Mouse (Mus musculus) urinary bladder, postnatal 14 days (tissue): ENCODE data around the gene Ap5b1.

Source experiments
- DNase-seq: peaks from one replicate; pipeline ENCODE4 v3.0.0; 2021; ENCODE audit warnings: low spot score

The Ap5b1 gene

DNA sequence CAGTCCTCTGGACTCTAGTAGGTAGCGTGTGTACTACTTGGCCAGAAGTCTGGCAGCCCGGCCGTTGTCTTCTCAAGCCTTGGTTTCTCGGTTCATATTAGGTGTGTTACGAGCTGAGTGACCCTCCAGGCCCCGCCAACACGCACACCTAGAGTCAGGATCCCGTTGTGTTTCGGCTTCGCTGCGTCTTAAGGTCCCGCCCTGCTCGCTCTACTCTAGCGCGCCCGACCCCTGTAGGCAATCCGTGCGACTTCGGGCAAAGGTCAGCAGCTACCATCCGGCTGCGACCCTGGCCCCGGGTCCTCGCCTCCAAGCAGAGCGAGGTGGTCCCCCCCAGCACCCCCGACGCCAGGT is 668 bp upstream of the Ap5b1 start:
- peak; percentile 31 for DNase-seq

DNA sequence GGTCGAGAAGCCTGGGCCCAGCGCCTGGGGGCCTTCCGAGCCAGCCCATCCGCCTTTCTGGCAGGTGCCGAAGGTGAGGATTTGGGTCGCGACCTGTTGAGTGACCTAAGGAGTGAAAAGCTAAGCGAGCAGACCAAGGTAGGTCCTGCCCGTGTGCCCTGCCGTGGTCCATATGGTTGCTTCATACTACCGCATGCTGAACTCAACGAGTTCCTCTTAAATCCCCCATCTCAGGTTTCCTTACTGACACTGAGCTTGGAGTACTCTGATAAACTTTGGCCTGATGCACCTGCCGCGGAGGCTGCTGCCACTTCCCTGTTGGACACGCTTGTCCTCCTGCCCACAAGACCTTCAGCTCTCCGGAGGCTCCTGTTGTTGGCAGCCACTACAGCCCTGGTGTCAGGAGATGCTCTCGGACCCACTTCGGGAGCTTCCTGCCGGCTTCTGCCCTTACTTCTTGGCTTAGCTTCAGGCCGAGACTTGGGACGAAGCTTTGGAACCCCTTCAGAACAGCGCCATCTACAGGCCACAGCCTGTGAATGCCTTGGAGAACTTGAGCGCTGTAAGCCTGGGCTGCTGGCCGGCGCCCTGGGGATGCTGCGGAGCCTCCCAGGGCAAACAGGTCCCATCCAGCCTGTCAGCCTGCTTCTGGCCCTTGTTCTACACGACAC is 780 bp downstream of the Ap5b1 start:
- DNase-seq, result peak; percentile 85

- DNase-seq, result no peak
Observed at GRCm38 (mm10) chr19:5569521-5569920, 1.7 kb downstream of the Ap5b1 start.

GRCm38 (mm10) chr19:5570353-5571246 is 2.8 kb downstream of the Ap5b1 start:
- DNase-seq, result no peak

DNA sequence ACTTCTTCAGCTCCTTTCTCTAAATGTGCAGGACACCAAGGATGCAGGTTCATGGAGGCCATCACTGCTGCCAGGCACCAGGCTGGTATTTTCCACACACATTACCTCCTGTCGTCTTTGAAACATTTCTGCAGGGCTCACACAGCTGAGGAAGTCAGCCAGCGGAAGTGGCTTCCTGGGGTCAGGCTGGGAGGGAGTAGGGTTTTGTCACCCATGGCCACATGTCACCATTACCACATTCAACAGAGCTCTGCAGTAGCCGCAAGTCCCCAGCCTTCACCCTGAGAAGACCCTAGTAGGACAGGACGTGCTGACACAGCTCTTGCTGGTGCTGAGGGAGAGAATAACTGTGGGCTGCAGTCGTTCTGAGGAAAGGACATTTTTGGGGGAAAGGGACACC is 4.0 kb downstream of the Ap5b1 start:
- no peak for DNase-seq

DNA sequence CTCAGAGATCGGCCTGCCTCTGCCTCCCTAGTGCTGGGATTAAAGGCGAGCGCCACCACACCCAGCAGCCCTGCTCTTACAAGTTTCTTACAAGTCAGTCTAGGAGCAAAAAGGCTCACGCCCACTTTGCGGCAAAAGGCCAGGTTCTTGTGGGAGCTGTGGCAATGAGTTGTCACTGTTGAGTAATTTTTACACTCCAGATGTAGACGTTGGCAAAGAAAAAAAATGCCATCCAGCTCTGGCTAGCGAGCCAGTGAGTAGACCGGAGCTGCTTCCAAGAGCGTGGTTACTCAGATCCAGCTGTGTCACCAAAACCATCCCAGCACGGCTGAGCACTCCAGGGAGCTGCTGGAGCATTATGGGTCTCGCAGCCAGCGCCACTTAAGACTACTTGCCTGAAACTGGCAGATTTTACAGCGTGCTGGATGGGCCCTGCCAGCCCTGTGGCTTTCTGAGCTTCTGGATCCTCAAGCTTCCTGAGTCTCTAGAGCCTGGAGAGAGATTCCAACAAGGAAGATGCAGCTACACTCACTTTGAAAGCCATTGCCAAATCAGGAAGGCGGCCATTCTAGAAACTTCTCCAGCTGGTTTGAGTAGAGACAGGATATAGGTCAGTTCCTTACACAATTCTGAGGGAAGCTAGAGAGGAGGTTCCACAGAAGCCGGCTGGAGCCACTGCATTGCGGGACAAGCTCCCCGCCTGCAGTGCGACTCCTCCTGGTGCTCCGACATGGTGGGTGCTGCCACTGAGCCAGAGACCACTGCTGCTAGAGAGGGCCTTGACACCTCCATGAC is 4.7 kb downstream of the Ap5b1 start:
- DNase-seq, result no peak

DNA sequence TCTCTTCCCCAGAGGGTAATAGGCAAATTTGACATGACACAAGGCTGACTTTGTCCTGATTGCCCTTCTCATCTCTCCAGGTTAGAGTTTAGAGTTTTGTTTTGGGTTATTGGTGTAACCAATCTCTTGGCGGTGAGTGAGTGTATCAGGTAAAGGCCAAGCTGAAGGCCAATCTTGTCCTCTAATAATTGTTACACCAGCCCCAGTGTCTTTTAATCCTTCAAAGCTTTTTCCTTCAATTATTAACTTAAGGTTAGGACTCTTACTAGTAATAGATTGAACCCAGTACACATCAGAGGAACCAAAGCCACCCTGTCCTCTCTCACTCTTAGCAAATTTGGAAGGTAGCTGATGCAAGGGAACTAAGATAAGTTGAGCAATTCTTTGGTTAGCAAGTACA is 7.5 kb downstream of the Ap5b1 start:
- no peak for DNase-seq

GRCm38 (mm10) chr19:5579971-5580370 is 12.1 kb downstream of the Ap5b1 start:
- no peak for DNase-seq

DNA sequence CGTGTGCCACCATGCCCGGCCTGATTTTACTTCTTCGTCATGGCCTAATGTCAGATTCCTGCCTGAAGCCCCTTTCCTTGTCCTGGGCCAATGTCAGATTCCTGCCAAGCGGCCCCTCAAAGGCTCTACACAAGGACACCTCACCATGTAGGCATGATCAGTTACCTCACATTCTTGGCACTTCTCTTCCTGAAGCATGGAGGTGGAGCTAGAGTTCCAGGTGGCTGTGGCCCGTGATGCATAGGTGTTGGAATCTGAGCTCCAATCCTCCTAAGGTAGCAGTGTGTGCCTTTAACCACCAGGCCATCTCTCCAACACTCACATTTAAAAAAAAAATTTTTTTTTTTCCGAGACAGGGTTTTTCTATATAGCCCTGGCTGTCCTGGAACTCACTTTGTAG is 13.0 kb downstream of the Ap5b1 start:
- DNase-seq, result no peak

DNA sequence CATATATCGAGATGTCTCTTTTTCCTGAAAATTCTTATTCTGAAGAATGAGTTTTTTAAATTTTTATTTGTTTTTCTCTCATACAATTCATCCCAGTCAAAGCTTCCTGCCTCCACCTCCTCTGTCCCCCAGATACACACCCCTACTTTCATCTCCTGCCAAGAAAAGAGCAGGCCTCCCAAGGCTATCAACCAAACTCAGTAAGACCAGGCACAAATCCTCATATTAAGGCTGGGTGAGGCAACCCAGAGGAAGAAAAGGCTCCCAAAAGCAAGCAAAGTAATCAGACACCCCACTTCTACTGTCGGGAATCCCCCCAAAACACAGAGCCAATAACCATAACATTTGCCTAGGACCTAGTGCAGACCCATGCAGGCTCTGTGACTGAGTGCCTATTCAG is 14.2 kb downstream of the Ap5b1 start:
- no peak for DNase-seq

GRCm38 (mm10) chr19:5589159-5589558 is 21.3 kb downstream of the Ap5b1 start:
- no peak for DNase-seq

DNA sequence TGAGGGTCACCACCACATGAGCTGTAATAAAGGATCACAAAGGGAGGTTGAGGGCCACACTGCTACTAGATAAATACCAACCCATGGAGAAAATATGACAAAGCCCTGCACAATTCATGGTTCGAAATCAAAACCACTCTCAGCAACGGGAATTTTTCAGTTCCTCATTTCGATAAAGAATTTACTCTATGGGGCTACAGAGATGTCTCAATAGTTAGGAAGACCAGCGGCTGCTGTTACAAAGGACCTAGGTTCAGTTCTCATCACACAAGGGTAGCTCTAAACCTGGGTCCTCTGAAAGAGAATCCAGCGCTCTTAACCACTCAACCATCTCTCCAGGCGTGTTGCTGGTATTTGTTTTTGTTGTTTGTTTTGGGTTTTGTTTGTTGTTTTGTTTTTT is 24.1 kb downstream of the Ap5b1 start:
- DNase-seq, result no peak

DNA sequence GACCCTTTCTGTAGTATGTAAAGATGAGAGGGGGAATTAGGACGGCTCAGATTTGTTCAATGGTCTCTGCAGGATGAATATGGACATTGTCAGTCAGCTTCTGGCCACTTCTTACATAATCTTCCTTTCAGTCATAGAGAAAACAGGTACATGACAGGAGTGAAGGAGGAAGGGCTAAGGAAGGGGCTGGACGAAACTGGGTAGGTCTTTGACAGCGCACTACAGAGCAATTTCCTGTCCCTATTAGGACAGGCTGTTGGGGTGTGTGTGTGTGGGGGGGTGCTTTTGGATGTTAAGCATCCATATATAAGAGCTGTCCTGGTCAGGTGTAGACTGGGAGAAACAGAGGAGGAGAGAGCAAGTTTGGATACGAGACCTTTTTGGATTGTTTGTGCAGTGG is 31.4 kb downstream of the Ap5b1 start:
- DNase-seq, result no peak

DNA sequence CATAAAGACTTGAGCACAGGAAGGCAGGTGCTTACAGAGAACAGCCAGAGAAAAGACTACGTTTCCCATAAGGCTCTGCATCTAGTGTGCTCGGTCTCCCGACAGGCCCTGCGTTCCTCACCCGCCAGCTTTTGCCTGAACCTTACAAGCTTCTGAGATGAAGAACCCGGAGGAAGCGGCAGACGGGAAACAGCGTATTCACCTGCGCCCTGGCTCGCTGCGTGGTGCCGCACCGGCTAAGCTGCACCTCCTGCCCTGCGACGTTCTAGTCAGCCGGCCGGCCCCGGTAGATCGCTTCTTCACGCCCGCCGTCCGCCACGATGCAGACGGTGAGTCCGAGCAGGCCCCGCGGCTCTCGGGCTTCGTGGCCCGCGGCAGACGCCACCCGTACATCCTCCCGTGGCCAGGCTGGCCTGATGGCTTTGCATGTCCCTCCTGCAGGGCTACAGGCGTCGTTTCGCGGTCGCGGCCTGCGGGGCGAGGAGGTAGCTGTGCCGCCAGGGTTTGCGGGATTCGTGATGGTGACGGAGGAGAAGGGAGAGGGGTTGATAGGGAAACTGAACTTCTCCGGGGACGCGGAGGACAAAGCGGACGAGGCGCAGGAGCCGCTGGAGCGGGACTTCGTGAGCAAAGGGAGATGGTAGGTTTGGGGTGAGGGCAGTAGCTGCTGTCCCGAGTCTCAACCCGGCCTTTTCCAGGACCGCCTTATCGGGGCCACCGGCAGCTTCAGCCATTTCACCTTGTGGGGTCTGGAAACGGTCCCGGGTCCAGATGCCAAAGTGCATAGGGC is 34.1 kb downstream of the Ap5b1 start, which contains the start of gene Rnaseh2c:
Rnaseh2c (plus strand) TSS at position 122 of the 790 bp plus-strand sequence.
- DNase-seq, result peak; percentile 77

DNA sequence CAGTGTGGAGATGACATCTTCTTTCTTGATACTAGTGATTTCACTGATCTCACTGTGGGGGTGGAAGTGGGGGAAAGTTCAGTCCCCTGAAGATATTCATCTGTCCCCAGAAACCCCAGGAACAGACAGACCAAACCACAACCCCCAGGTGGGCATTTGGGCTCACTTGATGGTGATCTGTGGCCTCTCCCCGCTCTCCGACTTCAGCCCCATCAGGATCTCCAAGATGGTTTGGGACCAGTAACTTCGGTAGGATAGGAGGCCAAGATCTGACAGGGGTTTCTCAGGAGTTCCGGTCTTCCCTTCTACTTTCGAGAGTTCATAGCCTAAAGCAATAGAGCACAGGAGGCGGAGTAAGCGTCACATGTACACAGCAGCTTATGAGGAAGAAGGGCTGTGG is 35.8 kb downstream of the Ap5b1 start:
- DNase-seq, result no peak

- DNase-seq, result no peak
Observed at GRCm38 (mm10) chr19:5605126-5605525, 37.3 kb downstream of the Ap5b1 start.

GRCm38 (mm10) chr19:5606196-5606595 is 38.4 kb downstream of the Ap5b1 start:
- DNase-seq, result no peak

DNA sequence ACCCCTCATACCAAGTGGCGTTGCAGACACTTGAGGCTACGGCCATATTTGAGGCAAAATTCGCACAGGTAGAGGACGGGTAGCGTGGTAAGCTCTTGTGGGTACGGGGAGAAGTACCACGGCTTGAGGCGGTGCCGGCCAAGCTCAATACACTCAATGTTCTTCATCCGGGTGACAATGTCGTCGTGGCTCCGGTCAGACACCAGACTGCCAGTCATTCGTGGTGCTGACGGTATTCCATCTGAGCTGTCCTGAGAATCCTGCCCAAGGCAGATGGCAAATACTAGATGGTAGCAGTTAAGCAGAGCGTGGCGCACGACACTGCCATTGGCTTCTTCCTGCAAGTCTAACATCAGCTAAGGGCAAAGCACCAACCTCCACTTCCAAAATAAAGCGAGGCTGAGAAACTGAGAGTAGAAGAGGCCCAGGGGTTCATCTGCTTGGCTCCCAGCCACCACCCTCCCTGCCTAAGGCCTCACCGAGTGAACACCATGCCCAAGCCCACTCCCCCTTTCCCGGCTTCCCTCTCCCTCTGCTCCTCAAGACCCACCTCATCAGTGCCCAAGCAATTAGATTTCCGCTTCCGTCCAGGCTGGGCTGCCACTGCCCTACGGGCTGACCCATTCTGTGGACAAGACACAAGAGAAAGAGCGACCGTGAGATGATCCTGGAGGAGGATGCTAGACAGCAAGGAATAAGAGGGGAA is 40.0 kb downstream of the Ap5b1 start:
- DNase-seq, result no peak

- no peak for DNase-seq
Observed at GRCm38 (mm10) chr19:5608707-5609106, 40.9 kb downstream of the Ap5b1 start.

DNA sequence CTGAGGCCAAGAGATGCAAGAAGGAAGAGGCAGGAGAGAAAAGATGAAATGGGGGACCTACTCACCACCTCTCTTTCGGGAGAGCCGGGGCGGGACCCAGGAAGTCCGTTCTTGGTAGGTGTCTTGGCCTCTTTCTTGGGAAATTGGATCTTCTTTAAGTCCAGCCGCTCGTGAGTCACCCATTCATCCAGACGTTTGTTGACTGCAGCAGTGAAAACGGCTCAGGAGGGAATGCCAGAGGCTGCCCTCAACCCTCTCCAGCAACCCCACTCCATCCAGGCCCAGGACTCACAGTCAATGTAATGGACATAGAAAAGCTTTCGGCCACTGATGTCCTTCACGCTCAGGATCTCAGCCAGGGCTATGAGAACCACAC is 41.3 kb downstream of the Ap5b1 start:
- no peak for DNase-seq
